Mouse (Mus musculus) myocyte (in vitro differentiated cells): ENCODE measurements around the gene Angptl4.

Experiments
- CEBPB ChIP-seq: IDR thresholded peaks from 2 replicates; pipeline ENCODE4 v1.6.1; 2011; ENCODE audit warnings: mild to moderate bottlenecking, moderate library complexity; ENCODE audit not compliant: poor library complexity, insufficient read depth, severe bottlenecking
- MAX ChIP-seq: IDR thresholded peaks from one replicate; pipeline ENCODE4 v1.6.1; 2011; ENCODE audit warnings: low read depth, mild to moderate bottlenecking, control low read depth
- MYOD1 ChIP-seq, 3 experiments: IDR thresholded peaks; one replicate each; pipeline ENCODE4 v1.6.1; 2011; ENCODE audit warnings: control low read depth in 2 of 3, low read depth in 2 of 3, mild to moderate bottlenecking in 2 of 3, moderate library complexity in 1 of 3; ENCODE audit not compliant: insufficient read length in 2 of 3, control insufficient read depth in 1 of 3
- MYOG ChIP-seq, 3 experiments: IDR thresholded peaks; one replicate each; pipeline ENCODE4 v1.6.1; 2011; ENCODE audit warnings: control low read depth in 2 of 3, low read depth in 2 of 3, mild to moderate bottlenecking in 2 of 3; ENCODE audit not compliant: insufficient read length in 2 of 3, control insufficient read depth in 1 of 3, insufficient read depth in 1 of 3
- POLR2A ChIP-seq: IDR thresholded peaks from one replicate; pipeline ENCODE4 v1.6.1; 2011; ENCODE audit warnings: low read depth, mild to moderate bottlenecking, control low read depth, moderate library complexity; ENCODE audit not compliant: insufficient read length
- TCF12 ChIP-seq: IDR thresholded peaks from one replicate; pipeline ENCODE4 v1.6.1; 2011; ENCODE audit warnings: mild to moderate bottlenecking, control low read depth; ENCODE audit not compliant: poor library complexity, insufficient read depth, severe bottlenecking
- USF1 ChIP-seq: IDR thresholded peaks from one replicate; pipeline ENCODE4 v1.6.1; 2011; ENCODE audit warnings: low read depth, mild to moderate bottlenecking, control low read depth, moderate library complexity

GRCm38 (mm10) chr17:33744686-33745384 is 36.8 kb downstream of the Angptl4 start:
- no peak for TF ChIP-seq POLR2A
- TF ChIP-seq CEBPB, result no peak
- no peak for TF ChIP-seq TCF12
- no peak for TF ChIP-seq USF1
- TF ChIP-seq MYOG (IDR thresholded peaks at IDR 0.05; ENCODE audit: control insufficient read depth in 1 of 3, insufficient read depth in 1 of 3, insufficient read length in 2 of 3, low read depth in 2 of 3), result no peak
- no peak for TF ChIP-seq MAX
- TF ChIP-seq MYOD1 (IDR thresholded peaks at IDR 0.05; ENCODE audit: control insufficient read depth in 1 of 3, insufficient read length in 2 of 3, low read depth in 2 of 3), result no peak
